Mouse (Mus musculus) stomach, embryonic 14.5 days (tissue): Measurements from ENCODE around the gene Taf3. TPM values are rescaled to one million over a fixed set of nuclear protein-coding genes. Genes with fewer than 3 reads are reported as not detected.

ENCODE experiments used
- ATAC-seq: fragments of 200-750 bp; cut with Nextera tagmentation; 2 replicates; pipeline ENCODE4 v1.8.0; 2017; ENCODE audit warnings: low read depth, moderate TSS enrichment; ENCODE audit not compliant: insufficient number of reproducible peaks, insufficient read depth, low FRiP score
- H3K27ac ChIP-seq: fragments of 300-500 bp; sonication (generic); 2 replicates; pipeline ENCODE4 v1.5.1; 2014; ENCODE audit warnings: mild to moderate bottlenecking, low read length, moderate library complexity, mixed read lengths
- H3K27me3 ChIP-seq: fragments of 300-500 bp; sonication (generic); 2 replicates; pipeline ENCODE4 v1.6.1; 2014; ENCODE audit warnings: low read length, control low read depth, mixed read lengths; ENCODE audit not compliant: control insufficient read depth, insufficient read depth
- H3K36me3 ChIP-seq: fragments of 300-500 bp; sonication (generic); 2 replicates; pipeline ENCODE4 v1.6.1; 2014; ENCODE audit warnings: mild to moderate bottlenecking, control low read depth, low read length, moderate library complexity, mixed read lengths; ENCODE audit not compliant: control insufficient read depth, insufficient read depth
- H3K4me1 ChIP-seq: fragments of 300-500 bp; sonication (generic); 2 replicates; pipeline ENCODE4 v1.6.1; 2014; ENCODE audit warnings: low read length, control low read depth, mixed read lengths; ENCODE audit not compliant: control insufficient read depth, insufficient read depth
- H3K4me2 ChIP-seq: fragments of 300-500 bp; sonication (generic); replicated peaks from 2 replicates; pipeline ENCODE4 v1.6.1; 2014; ENCODE audit warnings: low read depth, low read length, control low read depth
- H3K4me3 ChIP-seq: fragments of 300-500 bp; sonication (generic); 2 replicates; pipeline ENCODE4 v1.5.1; 2014; ENCODE audit warnings: low read depth, low read length, control low read depth
- H3K9ac ChIP-seq: fragments of 300-500 bp; sonication (generic); replicated peaks from 2 replicates; pipeline ENCODE4 v1.6.1; 2014; ENCODE audit warnings: low read depth, mild to moderate bottlenecking, control low read depth, low read length, moderate library complexity, mixed read lengths
- H3K9me3 ChIP-seq: fragments of 300-500 bp; sonication (generic); 2 replicates; pipeline ENCODE4 v1.6.1; 2016; ENCODE audit warnings: low read depth, low read length, control low read depth; ENCODE audit not compliant: control insufficient read depth
- WGBS: fragments of 180-500 bp; shearing (Covaris S2); extraction: QIAGEN DNeasy Blood & Tissue Kit; methylation state at CpG from one replicate; pipeline ENCODE4 v1.1.7; 2014; 5-methylcytosine and 5-hydroxymethylcytosine counted together
- polyA plus RNA-seq: library from polyadenylated mRNA; unstranded; fragments of >200 nt; fragmentation: Nextera tagmentation; extraction: Ambion mirVana; gene quantifications from 2 replicates; pipeline ENCODE4 v1.2.1, GENCODE M21; 2014

Taf3 gene
- polyA plus RNA-seq, 1 experiment from 2014 or later, result 14.3 TPM

DNA sequence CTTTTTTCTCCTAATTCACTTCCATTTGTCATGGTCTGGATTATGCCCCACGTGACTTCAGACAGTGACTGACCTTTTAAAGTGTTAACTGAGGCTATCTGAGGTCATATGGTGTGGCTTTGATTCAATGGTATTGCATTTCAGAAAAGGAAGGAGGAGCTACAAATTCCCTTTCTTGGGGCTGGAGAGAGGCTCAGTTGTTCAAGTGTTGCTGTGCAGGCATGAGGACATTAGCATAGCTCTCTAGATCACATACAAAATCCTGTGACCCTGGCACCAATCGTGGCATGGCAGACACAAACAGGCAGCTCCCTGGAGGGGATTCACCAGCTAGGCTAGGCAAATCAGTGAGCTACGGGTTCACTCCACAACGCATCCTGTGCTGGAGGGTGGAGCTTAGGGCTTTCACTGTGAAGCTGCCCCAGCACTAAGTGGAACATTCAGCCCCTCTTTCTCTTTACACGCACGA is 62.4 kb downstream of the Taf3 start:
- H3K27me3 ChIP-seq, result no peaks in the 10 kb centered on the region
- no peak overlapping the region for H3K27ac ChIP-seq
- no peak overlapping the region for H3K4me2 ChIP-seq
- peaks cover 8% of the 10 kb centered on the region for H3K4me1 ChIP-seq
- H3K4me3 ChIP-seq, result no peak overlapping the region
- H3K9ac ChIP-seq, result no peak overlapping the region
- WGBS, result 9% methylated on average over 6 of the region's 6 CpGs
- no peaks in the 10 kb centered on the region for H3K9me3 ChIP-seq
- H3K36me3 ChIP-seq, result no peaks in the 10 kb centered on the region
- ATAC-seq, result no peak

DNA sequence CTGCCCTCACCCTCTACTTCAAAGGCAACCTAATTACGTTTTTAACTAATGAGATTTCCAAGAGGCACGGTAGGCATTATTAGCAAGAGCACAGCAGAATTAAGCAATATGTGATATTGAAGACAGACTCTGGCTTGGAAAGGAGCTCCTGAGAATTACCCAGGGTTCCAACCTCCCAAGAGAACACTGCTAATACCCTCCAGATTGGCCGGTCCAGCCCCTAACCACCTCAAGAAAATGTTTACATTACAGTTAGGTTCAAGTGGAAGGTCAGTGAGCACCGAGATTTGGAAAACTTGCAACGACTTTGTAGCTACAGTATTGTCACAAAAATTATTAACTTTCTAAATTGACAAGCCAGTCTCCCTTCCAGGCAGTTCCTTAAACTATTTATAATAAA is 66.0 kb downstream of the Taf3 start:
- Histone ChIP-seq H3K4me3 (no peak overlapping the region), H3K27me3 (no peaks in the 10 kb centered on the region), H3K36me3 (no peaks in the 10 kb centered on the region), H3K4me2 (no peak overlapping the region), H3K9ac (no peak overlapping the region), H3K27ac (no peak overlapping the region), H3K9me3 (no peaks in the 10 kb centered on the region), H3K4me1 (peaks cover 12% of the 10 kb centered on the region)
- WGBS, result 13% methylated on average over 5 of the region's 5 CpGs
- ATAC-seq, result no peak

DNA sequence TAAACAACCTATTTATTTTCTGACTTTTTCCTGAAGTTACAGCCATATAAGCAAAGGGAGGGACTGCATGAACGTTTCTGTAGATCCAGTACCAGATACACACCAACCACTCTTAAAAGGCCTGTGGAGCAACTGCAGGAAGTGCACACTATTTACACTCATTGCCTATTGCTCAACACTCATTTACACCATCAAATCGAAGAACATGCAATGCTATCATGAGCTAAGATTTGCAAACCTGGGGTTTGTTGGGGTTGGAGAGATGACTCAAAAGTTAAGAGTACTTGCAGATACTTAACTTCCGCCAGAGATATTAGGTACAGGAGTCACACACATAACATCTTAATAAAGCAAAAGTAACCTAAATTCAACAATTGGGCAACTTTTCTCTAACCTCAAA is 76.5 kb downstream of the Taf3 start:
- ATAC-seq, result no peak

DNA sequence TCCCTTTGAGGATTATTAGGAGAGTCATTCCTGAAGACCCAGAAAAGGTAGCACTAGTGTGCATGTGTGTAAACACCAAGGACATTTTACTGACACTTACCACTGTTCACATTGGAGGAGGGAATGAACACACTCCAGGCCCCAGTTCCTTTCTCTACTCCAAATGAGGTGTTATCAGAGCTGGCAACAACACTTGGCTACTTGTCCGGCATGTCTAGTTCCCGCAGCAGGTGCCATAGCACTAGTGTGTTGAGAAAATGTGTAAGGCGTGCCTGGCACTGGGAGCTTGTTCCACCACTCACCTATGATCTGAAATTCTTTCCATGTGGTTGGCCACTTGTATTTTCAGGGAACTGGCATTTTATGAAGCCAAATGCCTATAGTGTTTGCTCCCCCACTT is 77.8 kb downstream of the Taf3 start:
- H3K4me1 ChIP-seq, result no peaks in the 10 kb centered on the region
- WGBS, result 87% methylated on average over 3 of the region's 3 CpGs
- H3K27ac ChIP-seq, result no peak overlapping the region
- no peak overlapping the region for H3K4me2 ChIP-seq
- no peaks in the 10 kb centered on the region for H3K36me3 ChIP-seq
- H3K9ac ChIP-seq, result no peak overlapping the region
- no peak for ATAC-seq
- H3K4me3 ChIP-seq, result no peak overlapping the region
- no peaks in the 10 kb centered on the region for H3K9me3 ChIP-seq
- H3K27me3 ChIP-seq, result no peaks in the 10 kb centered on the region

More for the DNA sequence above, 76.5 kb downstream of the Taf3 start:
- no peaks in the 10 kb centered on the region for H3K36me3 ChIP-seq
- no peak overlapping the region for H3K4me2 ChIP-seq
- H3K9me3 ChIP-seq, result no peaks in the 10 kb centered on the region
- no peaks in the 10 kb centered on the region for H3K27me3 ChIP-seq
- no peak overlapping the region for H3K4me3 ChIP-seq
- WGBS, result 73% methylated on average over 3 of the region's 3 CpGs
- no peak overlapping the region for H3K27ac ChIP-seq
- no peak overlapping the region for H3K9ac ChIP-seq
- no peaks in the 10 kb centered on the region for H3K4me1 ChIP-seq

DNA sequence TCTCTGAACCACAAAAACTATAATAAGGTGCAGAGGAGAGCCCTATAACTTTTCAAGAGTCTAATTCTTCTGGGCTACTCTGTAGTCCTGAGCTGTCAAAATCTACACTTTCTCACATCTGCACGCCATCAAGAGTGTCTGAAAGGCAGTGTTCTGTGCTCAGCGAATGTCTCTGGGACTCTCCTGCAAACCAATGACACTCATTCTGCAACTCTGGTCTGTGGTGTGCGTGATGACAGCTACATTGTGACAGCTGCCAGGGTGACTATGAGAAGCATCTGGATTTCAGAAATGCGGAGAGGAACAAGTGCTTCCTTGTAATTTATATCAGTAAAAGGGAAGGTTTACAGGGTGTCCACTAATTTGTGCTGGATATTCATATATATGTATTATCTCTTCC is 78.2 kb downstream of the Taf3 start:
- H3K36me3 ChIP-seq, result no peaks in the 10 kb centered on the region
- H3K9ac ChIP-seq, result no peak overlapping the region
- no peak overlapping the region for H3K27ac ChIP-seq
- no peaks in the 10 kb centered on the region for H3K9me3 ChIP-seq
- no peak for ATAC-seq
- no peaks in the 10 kb centered on the region for H3K27me3 ChIP-seq
- WGBS, result 51% methylated on average over 4 of the region's 4 CpGs
- no peaks in the 10 kb centered on the region for H3K4me1 ChIP-seq
- H3K4me2 ChIP-seq, result no peak overlapping the region
- no peak overlapping the region for H3K4me3 ChIP-seq

DNA sequence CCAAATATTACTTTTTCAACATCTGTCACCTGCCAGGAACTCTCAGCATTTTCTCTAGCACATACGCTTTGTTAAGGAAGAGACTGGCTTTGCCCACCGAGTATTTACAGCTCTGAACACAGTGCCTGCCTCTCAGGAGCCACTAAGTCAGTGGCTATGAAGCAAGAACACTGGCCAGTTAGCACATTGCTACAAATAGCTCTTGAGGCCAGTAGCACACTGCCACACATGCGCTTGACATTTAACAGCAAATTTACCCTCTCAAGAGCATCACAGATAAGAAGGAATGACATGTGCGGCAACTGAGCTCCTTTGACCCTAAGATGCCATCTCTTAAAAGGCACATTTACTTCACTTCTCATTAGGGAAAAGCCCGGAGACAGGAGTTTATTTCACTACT is 78.7 kb downstream of the Taf3 start:
- Histone ChIP-seq H3K27ac (no peak overlapping the region), H3K36me3 (no peaks in the 10 kb centered on the region), H3K9ac (no peak overlapping the region), H3K9me3 (no peaks in the 10 kb centered on the region), H3K4me3 (no peak overlapping the region), H3K4me2 (no peak overlapping the region), H3K4me1 (no peaks in the 10 kb centered on the region), H3K27me3 (no peaks in the 10 kb centered on the region)
- WGBS, result 64% methylated on average over 5 of the region's 5 CpGs
- no peak for ATAC-seq

DNA sequence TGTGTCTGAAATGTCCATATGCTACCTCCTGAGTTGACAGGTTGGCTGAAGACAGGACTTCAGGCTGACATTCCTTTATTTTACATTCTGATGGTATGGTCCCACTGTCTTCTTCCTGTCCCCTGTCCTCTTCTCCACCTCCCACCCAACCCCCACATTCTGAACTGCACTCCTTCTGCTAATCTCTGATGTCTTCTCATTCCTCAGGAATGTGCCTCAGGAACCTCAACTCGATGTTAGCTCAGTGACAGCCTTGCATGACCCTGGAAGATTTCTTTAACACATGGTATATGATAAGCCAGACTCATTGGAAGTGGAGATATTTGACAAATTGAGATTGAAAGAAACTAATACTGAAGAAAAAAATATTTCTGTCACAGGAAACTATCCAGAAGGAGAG is 81.8 kb downstream of the Taf3 start:
- Histone ChIP-seq H3K4me1 (no peaks in the 10 kb centered on the region), H3K36me3 (no peaks in the 10 kb centered on the region), H3K4me3 (no peak overlapping the region), H3K9me3 (no peaks in the 10 kb centered on the region), H3K27me3 (no peaks in the 10 kb centered on the region), H3K9ac (no peak overlapping the region), H3K27ac (no peak overlapping the region), H3K4me2 (no peak overlapping the region)
- ATAC-seq, result no peak
- WGBS, result 21% methylated on average over 1 of the region's 1 CpGs

DNA sequence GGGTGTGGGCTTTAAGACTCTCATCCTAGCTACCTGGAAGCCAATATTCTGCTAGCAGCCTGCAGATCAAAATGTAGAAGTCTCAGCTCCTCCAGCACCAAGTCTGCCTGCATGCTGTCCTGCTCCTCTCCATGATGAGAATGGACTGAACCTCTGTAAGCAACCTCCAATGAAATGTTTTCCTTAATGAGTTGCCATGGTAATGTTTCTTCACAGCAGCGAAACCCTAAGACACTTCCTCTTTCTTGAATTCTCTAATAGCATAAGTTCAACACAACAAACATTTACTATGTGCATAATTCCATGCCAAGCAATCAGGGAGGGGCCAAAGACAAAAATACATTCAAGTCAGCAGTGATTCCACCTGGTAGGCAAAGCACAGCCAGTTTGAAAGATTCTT is 82.8 kb downstream of the Taf3 start:
- H3K4me2 ChIP-seq, result no peak overlapping the region
- no peak overlapping the region for H3K9ac ChIP-seq
- H3K36me3 ChIP-seq, result no peaks in the 10 kb centered on the region
- H3K9me3 ChIP-seq, result no peaks in the 10 kb centered on the region
- H3K4me1 ChIP-seq, result no peaks in the 10 kb centered on the region
- no peaks in the 10 kb centered on the region for H3K27me3 ChIP-seq
- WGBS, result 85% methylated on average over 1 of the region's 1 CpGs
- no peak overlapping the region for H3K27ac ChIP-seq
- no peak for ATAC-seq
- no peak overlapping the region for H3K4me3 ChIP-seq

DNA sequence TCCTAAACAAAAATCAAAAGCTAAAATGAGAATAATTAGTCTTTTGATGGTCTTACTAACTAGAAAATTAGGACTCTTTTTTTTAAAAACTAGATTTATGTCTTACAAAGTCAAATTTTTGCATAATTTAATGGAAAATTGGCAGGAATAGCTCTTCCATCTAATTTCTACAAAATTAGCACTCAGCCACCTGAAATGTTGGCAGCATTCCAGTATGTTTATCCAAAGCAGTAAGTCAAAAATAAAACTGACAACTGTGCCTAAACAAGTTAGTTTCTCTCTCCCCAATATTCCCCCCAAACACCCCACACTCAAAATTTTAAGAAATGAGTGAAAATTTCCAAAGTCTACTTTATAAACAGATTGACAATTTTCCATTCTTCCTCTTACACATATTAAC is 85.5 kb downstream of the Taf3 start:
- no peak overlapping the region for H3K4me2 ChIP-seq
- no peak overlapping the region for H3K9ac ChIP-seq
- no peaks in the 10 kb centered on the region for H3K9me3 ChIP-seq
- H3K4me1 ChIP-seq, result no peaks in the 10 kb centered on the region
- no peak overlapping the region for H3K4me3 ChIP-seq
- H3K36me3 ChIP-seq, result no peaks in the 10 kb centered on the region
- ATAC-seq, result no peak
- no peak overlapping the region for H3K27ac ChIP-seq
- H3K27me3 ChIP-seq, result no peaks in the 10 kb centered on the region
